Mouse (Mus musculus) stomach, postnatal 0 days (tissue): ENCODE measurements around the gene Ctnna3. TPM values are rescaled to one million over a fixed set of nuclear protein-coding genes. Genes with fewer than 3 reads are reported as not detected.
"Not testable (repeated sequence)": the region's sequence is repeated elsewhere in the genome, so short reads cannot be mapped to it uniquely, and the experiment has no call there.

Experiments
- ATAC-seq: fragments of 200-750 bp; cut with Nextera tagmentation; 2 replicates; pipeline ENCODE4 v1.8.0; 2017; ENCODE audit not compliant: low FRiP score, low TSS enrichment
- DNase-seq: peaks from one replicate; pipeline ENCODE4 v3.0.0-alpha.2; 2016; ENCODE audit warnings: low spot score
- H3K27ac ChIP-seq: fragments of 300-500 bp; sonication (generic); replicated peaks from 2 replicates; pipeline ENCODE4 v1.5.1; 2014; ENCODE audit warnings: mild to moderate bottlenecking, control low read depth
- H3K27me3 ChIP-seq: fragments of 300-500 bp; sonication (generic); 2 replicates; pipeline ENCODE4 v1.6.1; 2014; ENCODE audit warnings: low read length; ENCODE audit not compliant: control insufficient read depth, insufficient read depth
- H3K36me3 ChIP-seq: fragments of 300-500 bp; sonication (generic); 2 replicates; pipeline ENCODE4 v1.6.1; 2014; ENCODE audit warnings: low read length, mixed read lengths; ENCODE audit not compliant: control insufficient read depth, insufficient read depth
- H3K4me1 ChIP-seq: fragments of 300-500 bp; sonication (generic); replicated peaks from 2 replicates; pipeline ENCODE4 v1.6.1; 2014; ENCODE audit warnings: antibody characterized with exemption; ENCODE audit not compliant: control insufficient read depth, insufficient read depth
- H3K4me2 ChIP-seq: fragments of 300-500 bp; sonication (generic); replicated peaks from 2 replicates; pipeline ENCODE4 v1.6.1; 2014; ENCODE audit warnings: low read depth, mild to moderate bottlenecking, control low read depth, moderate library complexity
- H3K4me3 ChIP-seq: fragments of 300-500 bp; sonication (generic); 2 replicates; pipeline ENCODE4 v1.5.1; 2014; ENCODE audit warnings: low read depth, low read length, control low read depth
- H3K9ac ChIP-seq: fragments of 300-500 bp; sonication (generic); 2 replicates; pipeline ENCODE4 v1.6.1; 2014; ENCODE audit warnings: mild to moderate bottlenecking, low read length, control low read depth, mixed read lengths
- H3K9me3 ChIP-seq: fragments of 300-500 bp; sonication (generic); 2 replicates; pipeline ENCODE4 v1.6.1; 2016; ENCODE audit warnings: low read length; ENCODE audit not compliant: control insufficient read depth
- CTCF ChIP-seq: IDR thresholded peaks from 2 replicates; pipeline ENCODE4 v1.5.1; 2016; ENCODE audit warnings: antibody characterized with exemption, low read depth, mild to moderate bottlenecking, moderate library complexity
- EP300 ChIP-seq: optimal IDR thresholded peaks from 2 replicates; pipeline ENCODE3; 2016; ENCODE audit warnings: antibody characterized with exemption
- WGBS: fragments of 180-500 bp; shearing (Covaris S2); extraction: QIAGEN DNeasy Blood & Tissue Kit; methylation state at CpG from one replicate; pipeline ENCODE4 v1.1.7; 2014; 5-methylcytosine and 5-hydroxymethylcytosine counted together
- polyA plus RNA-seq: library from polyadenylated mRNA; unstranded; fragments of >200 nt; fragmentation: Nextera tagmentation; extraction: Ambion mirVana; gene quantifications from 2 replicates; pipeline ENCODE4 v1.2.1, GENCODE M21; 2015

The Ctnna3 gene
- polyA plus RNA-seq, 1 experiment from 2014 or later: 0.27 TPM

GRCm38 (mm10) chr10:63410162-63410956 lies 19.5 kb upstream of the Ctnna3 start:
- Histone ChIP-seq H3K4me1 (no peaks in the 10 kb centered on the region), H3K4me3 (no peak overlapping the region), H3K27me3 (no peaks in the 10 kb centered on the region), H3K9ac (no peak overlapping the region), H3K36me3 (no peaks in the 10 kb centered on the region), H3K4me2 (no peak overlapping the region), H3K27ac (no peak overlapping the region), H3K9me3 (no peaks in the 10 kb centered on the region)
- 55% methylated on average over 16 of the region's 16 CpGs for WGBS
- DNase-seq (no peak), ATAC-seq (no peak)
- no peak for TF ChIP-seq CTCF
- TF ChIP-seq EP300: no peak

- H3K27me3 ChIP-seq, H3K4me3 ChIP-seq, ATAC-seq, H3K4me1 ChIP-seq, H3K9ac ChIP-seq, H3K27ac ChIP-seq, H3K4me2 ChIP-seq, H3K9me3 ChIP-seq, H3K36me3 ChIP-seq, DNase-seq: not testable (repeated sequence)
- WGBS: 90% methylated on average over 4 of the region's 7 CpGs
Measured at GRCm38 (mm10) chr10:63411674-63412073, 18.2 kb upstream of the Ctnna3 start.

- Histone ChIP-seq H3K9ac (no peak overlapping the region), H3K9me3 (no peaks in the 10 kb centered on the region), H3K27me3 (no peaks in the 10 kb centered on the region), H3K27ac (no peak overlapping the region), H3K36me3 (no peaks in the 10 kb centered on the region), H3K4me3 (no peak overlapping the region), H3K4me1 (no peaks in the 10 kb centered on the region), H3K4me2 (no peak overlapping the region)
- TF ChIP-seq EP300 (no peak), CTCF (no peak)
- DNase-seq (no peak), ATAC-seq (no peak)
- 89% methylated on average over 17 of the region's 17 CpGs for WGBS
Measured at GRCm38 (mm10) chr10:63412756-63413155, 17.1 kb upstream of the Ctnna3 start.

GRCm38 (mm10) chr10:63415287-63415686 lies 14.6 kb upstream of the Ctnna3 start:
- DNase-seq (no peak), ATAC-seq (no peak)
- no peak overlapping the region for H3K9ac ChIP-seq
- H3K9me3 ChIP-seq: no peaks in the 10 kb centered on the region
- no peaks in the 10 kb centered on the region for H3K27me3 ChIP-seq
- no peak overlapping the region for H3K4me3 ChIP-seq
- TF ChIP-seq EP300: no peak
- no peak for TF ChIP-seq CTCF
- 38% methylated on average over 7 of the region's 7 CpGs for WGBS
- H3K4me2 ChIP-seq: no peak overlapping the region
- H3K27ac ChIP-seq: no peak overlapping the region
- no peaks in the 10 kb centered on the region for H3K36me3 ChIP-seq
- no peaks in the 10 kb centered on the region for H3K4me1 ChIP-seq

- H3K27me3 ChIP-seq: no peaks in the 10 kb centered on the region
- DNase-seq: no peak
- no peak overlapping the region for H3K9ac ChIP-seq
- no peak overlapping the region for H3K4me3 ChIP-seq
- 40% methylated on average over 7 of the region's 7 CpGs for WGBS
- H3K9me3 ChIP-seq: no peaks in the 10 kb centered on the region
- no peak overlapping the region for H3K4me2 ChIP-seq
- TF ChIP-seq EP300 (no peak), CTCF (no peak)
- no peak overlapping the region for H3K27ac ChIP-seq
- H3K36me3 ChIP-seq: no peaks in the 10 kb centered on the region
- no peak for ATAC-seq
- H3K4me1 ChIP-seq: no peaks in the 10 kb centered on the region
Measured at GRCm38 (mm10) chr10:63415850-63416249, 14.0 kb upstream of the Ctnna3 start.

GRCm38 (mm10) chr10:63417061-63417460 lies 12.8 kb upstream of the Ctnna3 start:
- WGBS: 47% methylated on average over 5 of the region's 5 CpGs
- Histone ChIP-seq H3K27ac (no peak overlapping the region), H3K27me3 (no peaks in the 10 kb centered on the region), H3K4me2 (no peak overlapping the region), H3K4me1 (no peaks in the 10 kb centered on the region), H3K36me3 (no peaks in the 10 kb centered on the region), H3K4me3 (no peak overlapping the region), H3K9me3 (no peaks in the 10 kb centered on the region), H3K9ac (no peak overlapping the region)
- ATAC-seq (no peak), DNase-seq (no peak)
- TF ChIP-seq EP300 (no peak), CTCF (no peak)
